Mouse (Mus musculus): Measurements from ENCODE around the gene Lcat. TPM values are rescaled to one million over a fixed set of nuclear protein-coding genes. Genes with fewer than 3 reads are reported as not detected.

Gene Lcat
- total and polyA plus RNA-seq, 3 experiments: 0.70 to 3.9 (median 0.84) TPM

GRCm38 (mm10) chr8:105965905-105966341, 22.7 kb upstream of the Lcat start, which contains the start of gene Slc12a4:
TSS of gene Slc12a4 (minus strand) at chr8:105966097.
- DNase-seq: peak; percentile 91 to 92
- intact Hi-C loops (cut with DNase I): loop anchor here (2.0 kb wide), 1 partner anchor 27 kb away; the partner anchor contains the start of gene Psmb10
- Histone ChIP-seq H3K79me2 (replicated peaks; ENCODE audit: control insufficient read depth, insufficient read depth, low read length) (peaks cover 1% of the 10 kb centered on the region; the same call in 1 of the 2 replicates), H3K27me3 (ENCODE audit: control insufficient read depth, insufficient read depth, low read length) (no peaks in the 10 kb centered on the region), H3K27ac (peak within 1 kb of the TSS; percentile 95), H3K4me1 (ENCODE audit: control insufficient read depth, insufficient read depth, low read length) (peaks cover 15% of the 10 kb centered on the region), H3K4me3 (peak within 1 kb of the TSS; percentile 95), H3K9ac (ENCODE audit: low read depth, low read length) (peak within 1 kb of the TSS; percentile 99), H3K36me3 (ENCODE audit: control insufficient read depth, insufficient read depth, low read length) (no peaks in the 10 kb centered on the region)
- TF ChIP-seq CTCF (IDR thresholded peaks at IDR 0.05): no peak
- TF ChIP-seq EP300 (IDR thresholded peaks at IDR 0.05; ENCODE audit: insufficient read depth, low read depth, low read length): 0 out of 2 replicates have a peak, but pooled peaks have one; percentile 25
- TF ChIP-seq POLR2A (IDR thresholded peaks at IDR 0.05; ENCODE audit: insufficient read depth, low read depth, low read length): peak; percentile 79
- WGBS: 1% methylated on average over 40 of the region's 47 CpGs

GRCm38 (mm10) chr8:105965266-105965904, 22.2 kb upstream of the Lcat start:
- peaks cover 16% of the 10 kb centered on the region for H3K4me1 ChIP-seq (ENCODE audit: control insufficient read depth, insufficient read depth, low read length)
- under 1% methylated on average over 40 of the region's 40 CpGs for WGBS
- H3K27ac ChIP-seq: peak overlapping the region; percentile 95
- H3K79me2 ChIP-seq (replicated peaks; ENCODE audit: control insufficient read depth, insufficient read depth, low read length): peaks cover 1% of the 10 kb centered on the region; the same call in 1 of the 2 replicates
- no peak for DNase-seq
- peak overlapping the region; percentile 99 for H3K9ac ChIP-seq (ENCODE audit: low read depth, low read length)
- intact Hi-C loops (cut with DNase I): loop anchor here (2.0 kb wide), 1 partner anchor 27 kb away; the partner anchor contains the start of gene Psmb10
- no peaks in the 10 kb centered on the region for H3K36me3 ChIP-seq (ENCODE audit: control insufficient read depth, insufficient read depth, low read length)
- no peak; the same call in 1 of the 2 replicates for TF ChIP-seq POLR2A (IDR thresholded peaks at IDR 0.05; ENCODE audit: insufficient read depth, low read depth, low read length)
- TF ChIP-seq CTCF (IDR thresholded peaks at IDR 0.05): no peak
- TF ChIP-seq EP300 (IDR thresholded peaks at IDR 0.05; ENCODE audit: insufficient read depth, low read depth, low read length): no peak; the same call in 1 of the 2 replicates
- H3K4me3 ChIP-seq: peak overlapping the region; percentile 95
- no peaks in the 10 kb centered on the region for H3K27me3 ChIP-seq (ENCODE audit: control insufficient read depth, insufficient read depth, low read length)

- Histone ChIP-seq H3K4me1 (ENCODE audit: control insufficient read depth, insufficient read depth, low read length) (peaks cover 19% of the 10 kb centered on the region), H3K36me3 (ENCODE audit: control insufficient read depth, insufficient read depth, low read length) (no peaks in the 10 kb centered on the region), H3K9ac (ENCODE audit: low read depth, low read length) (peak overlapping the region; percentile 99), H3K4me3 (peak overlapping the region; percentile 95), H3K79me2 (replicated peaks; ENCODE audit: control insufficient read depth, insufficient read depth, low read length) (peaks cover 1% of the 10 kb centered on the region; the same call in 1 of the 2 replicates), H3K27ac (peak overlapping the region; percentile 95), H3K27me3 (ENCODE audit: control insufficient read depth, insufficient read depth, low read length) (no peaks in the 10 kb centered on the region)
- WGBS: 31% methylated on average over 12 of the region's 12 CpGs
- DNase-seq: no peak
- intact Hi-C loops (cut with DNase I): loop anchor here (2.0 kb wide), 1 partner anchor 26 kb away; the partner anchor contains the start of gene Psmb10
- no peak for TF ChIP-seq CTCF (IDR thresholded peaks at IDR 0.05)
Measured at GRCm38 (mm10) chr8:105964506-105965265, 21.5 kb upstream of the Lcat start.

- 74% methylated on average over 10 of the region's 10 CpGs for whole genome bisulfite sequencing
- TF ChIP-seq EP300 (IDR thresholded peaks at IDR 0.05; ENCODE audit: insufficient read depth, low read depth, low read length): no peak
Measured at GRCm38 (mm10) chr8:105961536-105961935, 18.4 kb upstream of the Lcat start.

GRCm38 (mm10) chr8:105961101-105961500, 17.9 kb upstream of the Lcat start:
- Histone ChIP-seq H3K27ac (no peak overlapping the region), H3K79me2 (replicated peaks; ENCODE audit: control insufficient read depth, insufficient read depth, low read length) (peaks cover 1% of the 10 kb centered on the region; the same call in 1 of the 2 replicates), H3K4me1 (ENCODE audit: control insufficient read depth, insufficient read depth, low read length) (peaks cover 28% of the 10 kb centered on the region), H3K27me3 (ENCODE audit: control insufficient read depth, insufficient read depth, low read length) (no peaks in the 10 kb centered on the region), H3K4me3 (no peak overlapping the region), H3K9ac (ENCODE audit: low read depth, low read length) (no peak overlapping the region), H3K36me3 (ENCODE audit: control insufficient read depth, insufficient read depth, low read length) (peaks cover 6% of the 10 kb centered on the region)
- no peak for DNase-seq
- TF ChIP-seq CTCF (IDR thresholded peaks at IDR 0.05) (no peak), EP300 (IDR thresholded peaks at IDR 0.05; ENCODE audit: insufficient read depth, low read depth, low read length) (no peak), POLR2A (IDR thresholded peaks at IDR 0.05; ENCODE audit: insufficient read depth, low read depth, low read length) (no peak)
- intact Hi-C loops (cut with DNase I): no loop called here
- 86% methylated on average over 14 of the region's 14 CpGs for WGBS

More at GRCm38 (mm10) chr8:105961536-105961935, 18.4 kb upstream of the Lcat start:
- intact Hi-C loops (cut with DNase I): no loop called here
- Histone ChIP-seq H3K4me1 (ENCODE audit: control insufficient read depth, insufficient read depth, low read length) (peaks cover 28% of the 10 kb centered on the region), H3K9ac (ENCODE audit: low read depth, low read length) (no peak overlapping the region), H3K27me3 (ENCODE audit: control insufficient read depth, insufficient read depth, low read length) (no peaks in the 10 kb centered on the region), H3K4me3 (no peak overlapping the region), H3K36me3 (ENCODE audit: control insufficient read depth, insufficient read depth, low read length) (peaks cover 6% of the 10 kb centered on the region), H3K27ac (no peak overlapping the region), H3K79me2 (replicated peaks; ENCODE audit: control insufficient read depth, insufficient read depth, low read length) (peaks cover 1% of the 10 kb centered on the region; the same call in 1 of the 2 replicates)
- no peak for DNase-seq
